Mouse (Mus musculus) myocyte (in vitro differentiated cells): ENCODE measurements around the gene Spag5. TPM values are rescaled to one million over a fixed set of nuclear protein-coding genes. Genes with fewer than 3 reads are reported as not detected.

ENCODE experiments used
- H3K27me3 ChIP-seq: one replicate; pipeline ENCODE4 v1.6.1; 2011; ENCODE audit not compliant: control insufficient read depth, insufficient read depth, insufficient read length
- H3K36me3 ChIP-seq: one replicate; pipeline ENCODE4 v1.6.1; 2011; ENCODE audit not compliant: control insufficient read depth, insufficient read depth
- H3K4me2 ChIP-seq: one replicate; pipeline ENCODE4 v1.6.1; 2011; ENCODE audit warnings: low read depth, control low read depth
- H3K4me3 ChIP-seq: one replicate; pipeline ENCODE4 v1.5.1; 2011; ENCODE audit warnings: mild to moderate bottlenecking, control low read depth, moderate library complexity
- H3K79me2 ChIP-seq: one replicate; pipeline ENCODE4 v1.6.1; 2011; ENCODE audit not compliant: control insufficient read depth, insufficient read depth
- H3ac ChIP-seq: one replicate; pipeline ENCODE4 v1.6.1; 2011; ENCODE audit not compliant: control insufficient read depth, insufficient read length
- CEBPB ChIP-seq: IDR thresholded peaks from 2 replicates; pipeline ENCODE4 v1.6.1; 2011; ENCODE audit warnings: mild to moderate bottlenecking, moderate library complexity; ENCODE audit not compliant: poor library complexity, insufficient read depth, severe bottlenecking
- E2F4 ChIP-seq: IDR thresholded peaks from one replicate; pipeline ENCODE4 v1.6.1; 2011; ENCODE audit warnings: mild to moderate bottlenecking, control low read depth, moderate library complexity; ENCODE audit not compliant: insufficient read depth
- MAX ChIP-seq: IDR thresholded peaks from one replicate; pipeline ENCODE4 v1.6.1; 2011; ENCODE audit warnings: low read depth, mild to moderate bottlenecking, control low read depth
- MYOD1 ChIP-seq, 3 experiments: IDR thresholded peaks; one replicate each; pipeline ENCODE4 v1.6.1; 2011; ENCODE audit warnings: control low read depth in 2 of 3, low read depth in 2 of 3, mild to moderate bottlenecking in 2 of 3, moderate library complexity in 1 of 3; ENCODE audit not compliant: insufficient read length in 2 of 3, control insufficient read depth in 1 of 3
- MYOG ChIP-seq, 3 experiments: IDR thresholded peaks; one replicate each; pipeline ENCODE4 v1.6.1; 2011; ENCODE audit warnings: control low read depth in 2 of 3, low read depth in 2 of 3, mild to moderate bottlenecking in 2 of 3; ENCODE audit not compliant: insufficient read length in 2 of 3, control insufficient read depth in 1 of 3, insufficient read depth in 1 of 3
- POLR2A ChIP-seq: IDR thresholded peaks from one replicate; pipeline ENCODE4 v1.6.1; 2011; ENCODE audit warnings: low read depth, mild to moderate bottlenecking, control low read depth, moderate library complexity; ENCODE audit not compliant: insufficient read length
- POLR2AphosphoS2 ChIP-seq: IDR thresholded peaks from one replicate; pipeline ENCODE4 v1.6.1; 2011; ENCODE audit warnings: low read depth, control low read depth; ENCODE audit not compliant: insufficient read length
- REST ChIP-seq: IDR thresholded peaks from one replicate; pipeline ENCODE4 v1.6.1; 2011; ENCODE audit warnings: mild to moderate bottlenecking, control low read depth, moderate library complexity; ENCODE audit not compliant: insufficient read depth, insufficient read length
- SRF ChIP-seq: IDR thresholded peaks from one replicate; pipeline ENCODE4 v1.6.1; 2011; ENCODE audit warnings: low read depth; ENCODE audit not compliant: control insufficient read depth, insufficient read length
- TCF12 ChIP-seq: IDR thresholded peaks from one replicate; pipeline ENCODE4 v1.6.1; 2011; ENCODE audit warnings: mild to moderate bottlenecking, control low read depth; ENCODE audit not compliant: poor library complexity, insufficient read depth, severe bottlenecking
- TCF3 ChIP-seq: IDR thresholded peaks from one replicate; pipeline ENCODE4 v1.6.1; 2011; ENCODE audit warnings: low read depth, control low read depth; ENCODE audit not compliant: insufficient read length
- USF1 ChIP-seq: IDR thresholded peaks from one replicate; pipeline ENCODE4 v1.6.1; 2011; ENCODE audit warnings: low read depth, mild to moderate bottlenecking, control low read depth, moderate library complexity
- polyA plus RNA-seq: library from polyadenylated mRNA; unstranded; fragments of >200 nt; fragmentation: generic; extraction: Trizol; gene quantifications from one replicate; pipeline ENCODE4 v1.2.1, GENCODE M21; 2012; ENCODE audit warnings: missing spikeins

Gene Spag5
- polyA plus RNA-seq, 1 experiment: 19.2 TPM

GRCm38 (mm10) chr11:78355471-78356238 lies 54.3 kb downstream of the Spag5 start:
- Histone ChIP-seq H3K36me3 (no peaks in the 10 kb centered on the region), H3K4me2 (no peak overlapping the region), H3K4me3 (no peak overlapping the region), H3K79me2 (no peaks in the 10 kb centered on the region), H3ac (no peak overlapping the region), H3K27me3 (no peaks in the 10 kb centered on the region)
- TF ChIP-seq POLR2AphosphoS2: no peak
- TF ChIP-seq POLR2A: no peak
- no peak for TF ChIP-seq TCF12
- TF ChIP-seq REST: no peak
- no peak for TF ChIP-seq MAX
- no peak for TF ChIP-seq MYOG (IDR thresholded peaks at IDR 0.05; ENCODE audit: control insufficient read depth in 1 of 3, insufficient read depth in 1 of 3, insufficient read length in 2 of 3, low read depth in 2 of 3)
- no peak for TF ChIP-seq USF1
- no peak for TF ChIP-seq TCF3
- no peak for TF ChIP-seq E2F4
- TF ChIP-seq CEBPB: no peak
- no peak for TF ChIP-seq SRF
- TF ChIP-seq MYOD1 (IDR thresholded peaks at IDR 0.05; ENCODE audit: control insufficient read depth in 1 of 3, insufficient read length in 2 of 3, low read depth in 2 of 3): no peak

DNA sequence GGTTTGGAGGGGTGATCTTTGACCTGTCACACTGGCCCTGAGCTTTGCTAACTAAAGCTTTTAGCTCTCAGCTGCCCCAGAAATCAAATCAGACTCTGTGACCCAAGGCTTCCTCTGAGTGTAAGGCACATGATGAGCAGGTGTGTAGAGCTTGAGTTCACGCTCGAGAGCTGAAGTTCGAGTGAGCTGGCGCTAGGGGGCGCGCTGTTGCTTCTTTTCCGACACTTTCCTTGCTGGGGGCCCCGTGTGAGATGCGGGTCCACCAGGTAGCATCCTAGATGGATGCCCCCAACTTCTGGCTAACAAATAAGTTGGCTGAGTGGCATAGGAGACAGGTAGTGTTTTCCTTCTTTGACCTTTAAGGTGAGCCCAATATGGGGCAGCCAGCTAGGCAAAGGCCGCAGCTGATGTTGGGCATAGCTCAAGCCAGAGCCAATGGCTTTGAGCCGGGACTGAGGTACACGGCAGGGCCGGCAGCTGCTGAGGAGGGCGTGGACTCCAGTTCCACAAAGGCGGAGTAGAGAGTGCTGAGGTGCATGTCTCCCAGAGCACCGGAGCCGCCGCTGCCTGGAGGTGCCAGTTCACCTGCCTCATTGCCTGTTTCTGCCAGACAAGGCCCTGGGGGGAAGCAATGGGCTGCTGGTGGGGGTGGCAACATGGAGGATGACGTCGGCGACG lies 57.1 kb downstream of the Spag5 start:
- H3K36me3 ChIP-seq: no peaks in the 10 kb centered on the region
- H3ac ChIP-seq: no peak overlapping the region
- H3K79me2 ChIP-seq: no peaks in the 10 kb centered on the region
- H3K4me3 ChIP-seq: no peak overlapping the region
- H3K4me2 ChIP-seq: no peak overlapping the region
- H3K27me3 ChIP-seq: no peaks in the 10 kb centered on the region
- TF ChIP-seq TCF12 (no peak), MYOD1 (IDR thresholded peaks at IDR 0.05; ENCODE audit: control insufficient read depth in 1 of 3, insufficient read length in 2 of 3, low read depth in 2 of 3) (peak in 1 of 3 experiments; percentile 31), SRF (no peak), MYOG (IDR thresholded peaks at IDR 0.05; ENCODE audit: control insufficient read depth in 1 of 3, insufficient read depth in 1 of 3, insufficient read length in 2 of 3, low read depth in 2 of 3) (no peak), POLR2A (no peak), MAX (no peak)

- H3K36me3 ChIP-seq: no peaks in the 10 kb centered on the region
- H3K27me3 ChIP-seq: no peaks in the 10 kb centered on the region
- H3K4me3 ChIP-seq: no peak overlapping the region
- H3K79me2 ChIP-seq: no peaks in the 10 kb centered on the region
- H3ac ChIP-seq: no peak overlapping the region
- H3K4me2 ChIP-seq: peak overlapping the region; percentile 43
- TF ChIP-seq MAX (no peak), POLR2AphosphoS2 (no peak), CEBPB (no peak)
These were observed 58.9 kb downstream of the Spag5 start for GRCm38 (mm10) chr11:78360125-78360788.

DNA sequence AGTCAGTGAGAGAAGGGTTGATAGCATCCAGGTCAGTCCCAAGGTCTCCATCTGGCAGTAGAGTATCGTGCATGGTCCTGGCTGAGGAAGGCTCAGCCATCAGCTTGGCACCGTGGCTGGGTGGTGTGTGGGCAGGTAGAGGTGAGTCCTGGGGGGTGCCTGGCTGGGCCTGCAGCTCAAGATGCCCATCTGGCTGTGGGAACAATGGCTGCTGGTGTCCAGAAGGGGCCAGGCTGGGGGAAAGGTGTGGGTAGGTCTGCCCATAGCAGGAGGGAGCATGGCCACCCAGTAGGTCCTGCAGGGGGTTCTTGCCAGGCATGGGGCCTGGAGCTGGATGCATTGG lies 59.4 kb downstream of the Spag5 start:
- Histone ChIP-seq H3K4me3 (no peak overlapping the region), H3K27me3 (no peaks in the 10 kb centered on the region), H3K4me2 (peak overlapping the region; percentile 1), H3ac (no peak overlapping the region), H3K79me2 (no peaks in the 10 kb centered on the region), H3K36me3 (no peaks in the 10 kb centered on the region)
- TF ChIP-seq MYOG (IDR thresholded peaks at IDR 0.05; ENCODE audit: control insufficient read depth in 1 of 3, insufficient read depth in 1 of 3, insufficient read length in 2 of 3, low read depth in 2 of 3): peak in 1 of 3 experiments; percentile 1
- TF ChIP-seq POLR2A: no peak
- TF ChIP-seq REST: no peak

- H3K27me3 ChIP-seq: no peaks in the 10 kb centered on the region
- no peaks in the 10 kb centered on the region for H3K36me3 ChIP-seq
- TF ChIP-seq MYOD1 (IDR thresholded peaks at IDR 0.05; ENCODE audit: control insufficient read depth in 1 of 3, insufficient read length in 2 of 3, low read depth in 2 of 3) (peak in 1 of 3 experiments; percentile 54), POLR2A (peak; percentile 45), USF1 (no peak)
- H3K4me2 ChIP-seq: peak overlapping the region; percentile 74
- no peak overlapping the region for H3K4me3 ChIP-seq
- H3ac ChIP-seq: no peak overlapping the region
- H3K79me2 ChIP-seq: no peaks in the 10 kb centered on the region
These were observed 62.1 kb downstream of the Spag5 start for GRCm38 (mm10) chr11:78363309-78364007.
